Mouse (Mus musculus) hematopoietic stem cell, adult 5-6 weeks (primary cell): ENCODE measurements at regions not wholly inside any gene's neighbourhood (a gene's known extent, or its start where the extent isn't known, plus 50 kb on each side); places are given as distances from the start of the nearest gene placed in this dataset.

Source experiments
- ATAC-seq, 2 experiments: fragments of 125-278 bp in 1 of 2; replicated peaks in 1 of 2; 2 replicates each; pipeline ENCODE4 v1.8.0; 2016 to 2017; ENCODE audit warnings: inconsistent platforms in 2 of 2, mild to moderate bottlenecking in 2 of 2, moderate number of reproducible peaks in 2 of 2, low read depth in 1 of 2, moderate TSS enrichment in 1 of 2; ENCODE audit not compliant: low FRiP score in 2 of 2, poor library complexity in 2 of 2, severe bottlenecking in 2 of 2, insufficient read depth in 1 of 2, low TSS enrichment in 1 of 2

- no peak for ATAC-seq
Observed at GRCm38 (mm10) chr4:119054129-119054528, 54.4 kb upstream of the Slc2a1 start.

DNA sequence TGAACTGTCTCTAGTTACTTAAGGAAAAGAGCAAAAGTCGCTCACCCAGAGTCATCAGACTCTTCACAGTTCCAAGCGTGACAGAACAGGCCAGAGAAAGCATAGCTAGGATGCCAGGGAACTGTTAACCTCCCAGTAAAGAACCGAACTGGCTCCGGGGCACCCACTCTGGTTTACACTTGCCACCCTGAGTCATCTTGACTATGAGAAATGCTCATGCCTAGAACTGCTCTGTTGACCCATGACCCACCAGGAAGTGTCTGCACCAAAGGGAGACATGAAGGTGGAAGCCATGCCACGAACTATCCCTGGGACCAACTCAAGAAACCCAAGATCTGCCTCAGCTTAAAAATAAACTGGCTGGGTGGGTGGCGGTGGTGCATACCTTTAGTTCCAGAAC lies 51.3 kb upstream of the Slc2a1 start:
- ATAC-seq: no peak

- no peak for ATAC-seq
Observed at GRCm38 (mm10) chr4:119057826-119058225, 50.7 kb upstream of the Slc2a1 start.
